ENCODE assay signal across 10 mouse cellular contexts in genomic region chr5:73229467-73229866, GRCm38 (mm10). TPM values are rescaled to one million over a fixed set of nuclear protein-coding genes. Genes with fewer than 3 reads are reported as not detected.
DNase-seq lines count a peak whose midpoint lies in the region; ATAC-seq and TF ChIP-seq lines count a peak whose summit lies in the region.
"Had no signal": no experiment of that assay in that cellular context is flagged by ENCODE, and none has a peak within 500 bp of the region (broad histone marks: within the 10 kb centered on the region; RNA-seq: fewer than 3 reads in every experiment).

No protein-coding gene starts in this region.

- peak overlapping the region; percentile 81 for H3K27ac ChIP-seq in heart, postnatal 0 days (ENCODE audit: low read depth)
- H3K27ac ChIP-seq in forebrain, embryonic 14.5 days (ENCODE audit: low read depth, low read length), result no peak overlapping the region

- WGBS in heart, postnatal 0 days, result 64% methylated on average over 6 of the region's 6 CpGs
- WGBS in forebrain, embryonic 14.5 days, result 76% methylated on average over 6 of the region's 6 CpGs

- H3K27me3 ChIP-seq in heart, postnatal 0 days (ENCODE audit: control insufficient read depth, insufficient read depth, low read length), result no peaks in the 10 kb centered on the region
- no peaks in the 10 kb centered on the region for H3K27me3 ChIP-seq in forebrain, embryonic 14.5 days (replicated peaks; ENCODE audit: control insufficient read depth, insufficient read depth, low read length)
- H3K27me3 ChIP-seq: Patski had no signal

- no peaks in the 10 kb centered on the region for H3K9me3 ChIP-seq in heart, postnatal 0 days (replicated peaks; ENCODE audit: control insufficient read depth, low read length)
- H3K9me3 ChIP-seq in forebrain, embryonic 14.5 days (replicated peaks; ENCODE audit: control insufficient read depth, low read length), result no peaks in the 10 kb centered on the region

- H3K36me3 ChIP-seq in heart, postnatal 0 days (replicated peaks; ENCODE audit: control insufficient read depth, insufficient read depth, low read length), result no peaks in the 10 kb centered on the region
- no peaks in the 10 kb centered on the region for H3K36me3 ChIP-seq in forebrain, embryonic 14.5 days (ENCODE audit: control insufficient read depth, insufficient read depth, low read length)

- H3K4me3 ChIP-seq in heart, postnatal 0 days (ENCODE audit: low read depth, low read length), result no peak overlapping the region
- H3K4me3 ChIP-seq in forebrain, embryonic 14.5 days (ENCODE audit: low read depth, low read length), result no peak overlapping the region

- ATAC-seq in heart, postnatal 0 days (ENCODE audit: insufficient read depth, low read depth), result no peak
- no peak for ATAC-seq in forebrain, embryonic 14.5 days
- ATAC-seq: hindbrain, embryonic 16.5 days; Patski had no signal

- no peak overlapping the region for H3K9ac ChIP-seq in heart, postnatal 0 days (replicated peaks; ENCODE audit: low read depth, low read length)
- H3K9ac ChIP-seq in forebrain, embryonic 14.5 days (ENCODE audit: low read length), result no peak overlapping the region

- H3K4me2 ChIP-seq in heart, postnatal 0 days (ENCODE audit: low read depth, low read length), result no peak overlapping the region
- H3K4me2 ChIP-seq in forebrain, embryonic 14.5 days (ENCODE audit: low read length), result no peak overlapping the region

- TF ChIP-seq CTCF in heart, postnatal 0 days (IDR thresholded peaks at IDR 0.05; ENCODE audit: low read depth), result no peak

- TF ChIP-seq EP300 in heart, postnatal 0 days (IDR thresholded peaks at IDR 0.05; ENCODE audit: low read depth), result 0 out of 2 replicates have a peak, but pooled peaks have one; percentile 33

- H3K4me1 ChIP-seq in heart, postnatal 0 days (ENCODE audit: control insufficient read depth, insufficient read depth), result peaks cover 68% of the 10 kb centered on the region
- peaks cover 22% of the 10 kb centered on the region; the same call in 1 of the 2 replicates for H3K4me1 ChIP-seq in forebrain, embryonic 14.5 days (ENCODE audit: control insufficient read depth, insufficient read depth, low read length)

- peak; percentile 27 for DNase-seq in kidney, adult 11 months
- no peak for DNase-seq in kidney, adult 18-20 months
- DNase-seq in fat pad, adult 2 months (ENCODE audit: extremely low read depth, low read depth, low spot score), result peak; percentile 14
- DNase-seq in heart, postnatal 0 days (ENCODE audit: low spot score), result no peak
- peak; percentile 39 to 71 for DNase-seq in kidney, postnatal 25 days
- DNase-seq in right cerebral cortex, postnatal 25 days, result no peak
- no peak for DNase-seq in forebrain, embryonic 14.5 days (ENCODE audit: low spot score)
- DNase-seq: cerebellum, adult 2 months had no signal

RNA-seq across cellular contexts. Expression of gene Fryl, which starts 27.0 kb away (rescaled TPM):
- 43.0 and 46.1 TPM in 2 replicates for total RNA-seq in heart, postnatal 0 days (2014; rRNA removed; ENCODE audit: low replicate concordance)
- 16.9 and 19.3 TPM in 2 replicates for polyA plus RNA-seq in heart, postnatal 0 days (2015; fragmentation: Nextera tagmentation; extraction: Ambion mirVana)
- polyA plus RNA-seq in forebrain, embryonic 14.5 days (2014; fragmentation: Nextera tagmentation; extraction: Ambion mirVana), result 32.4 and 35.6 TPM in 2 replicates

Comparison
In these comparisons a context has a peak if more than half of its experiments do, and no peak if none do; other contexts are left out.
1. DNase-seq: peak in kidney, adult 11 months (single experiment), fat pad, adult 2 months (single experiment) and kidney, postnatal 25 days (2 of 2); none in kidney, adult 18-20 months (single experiment), heart, postnatal 0 days (single experiment), right cerebral cortex, postnatal 25 days (single experiment) and forebrain, embryonic 14.5 days (single experiment).